14 mouse cellular contexts compared by ENCODE assay signal in genomic region chr3:58810353-58810752, GRCm38 (mm10). TPM values are rescaled to one million over a fixed set of nuclear protein-coding genes. Genes with fewer than 3 reads are reported as not detected.
DNase-seq lines count a peak whose midpoint lies in the region; ATAC-seq and TF ChIP-seq lines count a peak whose summit lies in the region.
"Had no signal": no experiment of that assay in that cellular context is flagged by ENCODE, and none has a peak within 500 bp of the region (broad histone marks: within the 10 kb centered on the region; RNA-seq: fewer than 3 reads in every experiment).

No protein-coding gene starts in this region.

- no peak overlapping the region for H3K4me3 ChIP-seq in limb, embryonic 11.5 days (ENCODE audit: low read depth, low read length)
- no peak overlapping the region for H3K4me3 ChIP-seq in midbrain, postnatal 0 days (ENCODE audit: low read depth, low read length)
- H3K4me3 ChIP-seq: midbrain, embryonic 15.5 days had no signal

- no peaks in the 10 kb centered on the region for H3K9me3 ChIP-seq in limb, embryonic 11.5 days (ENCODE audit: control insufficient read depth, low read length)
- H3K9me3 ChIP-seq in midbrain, postnatal 0 days (ENCODE audit: low read length) = no peaks in the 10 kb centered on the region
- H3K9me3 ChIP-seq: midbrain, embryonic 15.5 days had no signal

- no peak overlapping the region; the same call in 1 of the 2 replicates for H3K9ac ChIP-seq in limb, embryonic 11.5 days (ENCODE audit: low read length)
- no peak overlapping the region for H3K9ac ChIP-seq in midbrain, postnatal 0 days (replicated peaks; ENCODE audit: low read length, poor library complexity, severe bottlenecking)
- H3K9ac ChIP-seq: midbrain, embryonic 15.5 days had no signal

- no peak for ATAC-seq in limb, embryonic 11.5 days (ENCODE audit: insufficient number of reproducible peaks, low FRiP score, low TSS enrichment, low read depth)
- no peak; the same call in 1 of the 2 replicates for ATAC-seq in midbrain, postnatal 0 days (ENCODE audit: low FRiP score)

- peaks cover 6% of the 10 kb centered on the region; the same call in 1 of the 2 replicates for H3K4me1 ChIP-seq in limb, embryonic 11.5 days (ENCODE audit: control insufficient read depth, insufficient read depth, low read length)
- 0 out of 2 replicates have a peak, but pooled peaks cover 4% of the 10 kb centered on the region for H3K4me1 ChIP-seq in midbrain, postnatal 0 days (ENCODE audit: insufficient read depth, low read length)

- intact Hi-C loops in left cerebral cortex, postnatal 14 days (cut with DNase I) = no loop called here
- intact Hi-C loops in left cerebral cortex, postnatal 4 days (cut with DNase I) = no loop called here
- intact Hi-C loops in heart, postnatal 36 days (cut with DNase I) = no loop called here

- peak; percentile 37 to 42 for DNase-seq in frontal cortex, postnatal 36 days (ENCODE audit: low spot score in 2 of 2)
- no peak for DNase-seq in frontal cortex, postnatal 25 days (ENCODE audit: low spot score in 2 of 2)
- DNase-seq in left cerebral cortex, postnatal 14 days (ENCODE audit: low spot score in 2 of 2) = peak; percentile 22 to 27
- no peak for DNase-seq in left cerebral cortex, postnatal 4 days
- DNase-seq in cerebellum, adult 9-10 months = peak; percentile 85
- peak; percentile 46 for DNase-seq in limb, embryonic 11.5 days (ENCODE audit: low spot score)
- DNase-seq in midbrain, postnatal 0 days (ENCODE audit: low spot score) = no peak
- DNase-seq in heart, postnatal 36 days = no peak
- DNase-seq: gastrocnemius, postnatal 36 days; heart, postnatal 4 days; kidney, adult 9 months; lung, postnatal 14 days; thymus, adult 2 months had no signal

- no peak for TF ChIP-seq CTCF in midbrain, postnatal 0 days (IDR thresholded peaks at IDR 0.05)

- H3K36me3 ChIP-seq in limb, embryonic 11.5 days (ENCODE audit: control insufficient read depth, insufficient read depth, low read length) = no peaks in the 10 kb centered on the region
- no peaks in the 10 kb centered on the region for H3K36me3 ChIP-seq in midbrain, postnatal 0 days (ENCODE audit: insufficient read depth, low read length)
- H3K36me3 ChIP-seq: midbrain, embryonic 15.5 days had no signal

- 32% methylated on average over 11 of the region's 11 CpGs for WGBS in limb, embryonic 11.5 days
- 71% methylated on average over 11 of the region's 11 CpGs for WGBS in midbrain, postnatal 0 days

- no peaks in the 10 kb centered on the region for H3K27me3 ChIP-seq in limb, embryonic 11.5 days (ENCODE audit: control insufficient read depth, insufficient read depth, low read length)
- no peaks in the 10 kb centered on the region for H3K27me3 ChIP-seq in midbrain, postnatal 0 days (ENCODE audit: insufficient read depth, low read length)
- H3K27me3 ChIP-seq: midbrain, embryonic 15.5 days had no signal

- H3K4me2 ChIP-seq in limb, embryonic 11.5 days (ENCODE audit: low read depth, severe bottlenecking) = no peak overlapping the region
- no peak overlapping the region for H3K4me2 ChIP-seq in midbrain, postnatal 0 days (ENCODE audit: low read depth, low read length, poor library complexity, severe bottlenecking)
- H3K4me2 ChIP-seq: midbrain, embryonic 15.5 days had no signal

- no peak overlapping the region for H3K27ac ChIP-seq in limb, embryonic 11.5 days (replicated peaks; ENCODE audit: low read depth, low read length)
- H3K27ac ChIP-seq in midbrain, postnatal 0 days (ENCODE audit: low read depth, low read length) = no peak overlapping the region
- H3K27ac ChIP-seq: midbrain, embryonic 15.5 days had no signal

RNA-seq across cellular contexts. Expression of gene Mindy4b-ps, which starts 11.8 kb away (rescaled TPM):
- total RNA-seq in left cerebral cortex, postnatal 14 days (2021) = 1 to 10 TPM in 1 of 2 experiments, under 1 TPM in 1; 0.80 to 2.7 TPM
- total RNA-seq in left cerebral cortex, postnatal 4 days (2021) = under 1 TPM; 0.40 to 0.48 TPM
- polyA plus RNA-seq in limb, embryonic 11.5 days (2014; fragmentation: Nextera tagmentation; extraction: Ambion mirVana) = 0.34 TPM in 1 of 2 replicates, not detected in the other
- total RNA-seq in midbrain, postnatal 0 days (2014; rRNA removed) = 0.24 TPM in 1 of 2 replicates, not detected in the other
- polyA plus RNA-seq in midbrain, postnatal 0 days (2015; fragmentation: Nextera tagmentation; extraction: Ambion mirVana) = 0.11 and 0.52 TPM in 2 replicates
- total RNA-seq in heart, postnatal 36 days (2021) = under 1 TPM in 1 of 2 experiments, not detected in 1; 0.22 TPM
- total RNA-seq: gastrocnemius, postnatal 36 days had no signal
- polyA plus RNA-seq: thymus, adult 2 months had no signal

Comparison
In these comparisons a context has a peak if more than half of its experiments do, and no peak if none do; other contexts are left out.
1. DNase-seq: peak in frontal cortex, postnatal 36 days (2 of 2), left cerebral cortex, postnatal 14 days (2 of 2), cerebellum, adult 9-10 months (single experiment) and limb, embryonic 11.5 days (single experiment); none in frontal cortex, postnatal 25 days (0 of 2), left cerebral cortex, postnatal 4 days (single experiment), midbrain, postnatal 0 days (single experiment) and heart, postnatal 36 days (0 of 2).